ENCODE assay signal across 21 mouse cellular contexts in genomic region chr10:13702043-13702442, GRCm38 (mm10).
DNase-seq lines count a peak whose midpoint lies in the region; ATAC-seq and TF ChIP-seq lines count a peak whose summit lies in the region.
"Had no signal": no experiment of that assay in that cellular context is flagged by ENCODE, and none has a peak within 500 bp of the region (broad histone marks: within the 10 kb centered on the region; RNA-seq: fewer than 3 reads in every experiment).

No protein-coding gene starts in this region.

- no peak overlapping the region for H3K4me2 ChIP-seq in liver, postnatal 0 days (ENCODE audit: low read depth, low read length)
- H3K4me2 ChIP-seq in liver, embryonic 12.5 days: no peak overlapping the region
- H3K4me2 ChIP-seq: embryonic facial prominence, embryonic 15.5 days; forebrain, embryonic 15.5 days; hindbrain, embryonic 13.5 days had no signal

- H3K36me3 ChIP-seq in liver, postnatal 0 days (replicated peaks; ENCODE audit: insufficient read depth, low read length): no peaks in the 10 kb centered on the region
- no peaks in the 10 kb centered on the region for H3K36me3 ChIP-seq in liver, embryonic 12.5 days
- H3K36me3 ChIP-seq: embryonic facial prominence, embryonic 15.5 days; forebrain, embryonic 15.5 days; heart, embryonic 13.5 days; hindbrain, embryonic 13.5 days had no signal

- H3K27me3 ChIP-seq in liver, postnatal 0 days (ENCODE audit: insufficient read depth, low read length): no peaks in the 10 kb centered on the region
- no peaks in the 10 kb centered on the region for H3K27me3 ChIP-seq in liver, embryonic 12.5 days (replicated peaks)
- H3K27me3 ChIP-seq: embryonic facial prominence, embryonic 15.5 days; forebrain, embryonic 15.5 days; heart, embryonic 13.5 days; hindbrain, embryonic 13.5 days had no signal

- DNase-seq in liver, postnatal 0 days: no peak
- peak; percentile 69 for DNase-seq in cerebellum, adult 11-12 months
- peak; percentile 83 for DNase-seq in cerebellum, adult 9-10 months
- peak; percentile 62 to 65 for DNase-seq in cerebellum, postnatal 25 days
- no peak for DNase-seq in heart, adult 8-10 months (ENCODE audit: low spot score)
- no peak for DNase-seq in natural killer cell, adult 2 months (ENCODE audit: low spot score in 2 of 2)
- DNase-seq in heart, postnatal 14 days: no peak
- DNase-seq: adrenal gland, adult 2 months; adrenal gland, postnatal 25 days; embryo, embryonic 11 days; gastrocnemius, postnatal 10 days; heart, adult 2 months; heart, postnatal 4 days; kidney, adult 18-20 months had no signal

- H3K4me3 ChIP-seq in liver, postnatal 0 days (ENCODE audit: low read depth, low read length): no peak overlapping the region
- no peak overlapping the region for H3K4me3 ChIP-seq in liver, embryonic 12.5 days
- H3K4me3 ChIP-seq: embryonic facial prominence, embryonic 15.5 days; erythroblast, embryonic 14.5 days; forebrain, embryonic 15.5 days; heart, adult 2 months; heart, embryonic 13.5 days; hindbrain, embryonic 13.5 days had no signal

- peak; percentile 67 for ATAC-seq in liver, postnatal 0 days
- no peak for ATAC-seq in liver, embryonic 12.5 days
- ATAC-seq: forebrain, embryonic 15.5 days; hindbrain, postnatal 0 days had no signal

- no peak overlapping the region for H3K27ac ChIP-seq in liver, postnatal 0 days (ENCODE audit: low read depth)
- H3K27ac ChIP-seq in liver, embryonic 12.5 days: no peak overlapping the region
- H3K27ac ChIP-seq: forebrain, embryonic 15.5 days; heart, adult 2 months; heart, embryonic 13.5 days; hindbrain, embryonic 13.5 days; hindbrain, postnatal 0 days had no signal

- H3K4me1 ChIP-seq in liver, postnatal 0 days (ENCODE audit: insufficient read depth): peaks cover 2% of the 10 kb centered on the region; the same call in 1 of the 2 replicates
- H3K4me1 ChIP-seq in liver, embryonic 12.5 days: peaks cover 4% of the 10 kb centered on the region; the same call in 1 of the 2 replicates

- TF ChIP-seq CTCF in liver, postnatal 0 days (IDR thresholded peaks at IDR 0.05; ENCODE audit: low read depth): no peak

- H3K9ac ChIP-seq in liver, postnatal 0 days (replicated peaks): no peak overlapping the region
- H3K9ac ChIP-seq in liver, embryonic 12.5 days: no peak overlapping the region
- H3K9ac ChIP-seq: embryonic facial prominence, embryonic 15.5 days; forebrain, embryonic 15.5 days; heart, embryonic 13.5 days; hindbrain, embryonic 13.5 days had no signal

- no peaks in the 10 kb centered on the region for H3K9me3 ChIP-seq in liver, postnatal 0 days (ENCODE audit: low read length)
- no peaks in the 10 kb centered on the region for H3K9me3 ChIP-seq in liver, embryonic 12.5 days (replicated peaks)
- H3K9me3 ChIP-seq: embryonic facial prominence, embryonic 15.5 days; forebrain, embryonic 15.5 days; heart, embryonic 13.5 days; hindbrain, embryonic 13.5 days had no signal

- intact Hi-C loops in heart, postnatal 14 days (cut with DNase I): no loop called here

- peak; percentile 10; the same call in 1 of the 2 replicates for TF ChIP-seq EP300 in liver, postnatal 0 days (IDR thresholded peaks at IDR 0.05; ENCODE audit: low read depth)

- WGBS in liver, postnatal 0 days (ENCODE audit: insufficient replicate concordance): 61% methylated on average over 8 of the region's 8 CpGs
- WGBS in liver, embryonic 12.5 days (ENCODE audit: insufficient replicate concordance): 52% methylated on average over 8 of the region's 8 CpGs

Comparison
In these comparisons a context has a peak if more than half of its experiments do, and no peak if none do; other contexts are left out.
1. DNase-seq: peak in cerebellum, adult 11-12 months (single experiment), cerebellum, adult 9-10 months (single experiment) and cerebellum, postnatal 25 days (2 of 2); none in liver, postnatal 0 days (single experiment), heart, adult 8-10 months (single experiment), natural killer cell, adult 2 months (0 of 2) and heart, postnatal 14 days (0 of 2).